Mouse (Mus musculus) regulatory T cell (primary cell): ENCODE measurements around the gene Ccdc84.
"Not testable (repeated sequence)": the region's sequence is repeated elsewhere in the genome, so short reads cannot be mapped to it uniquely, and the experiment has no call there.

Source experiments
- in situ Hi-C: fragments of 300-600 bp; cut with MboI, MseI; formaldehyde crosslinking; loops from one replicate; pipeline ENCODE4 v1.15.1; 2025; ENCODE audit warnings: high pct_unique_total_duplicates

The Ccdc84 gene

DNA sequence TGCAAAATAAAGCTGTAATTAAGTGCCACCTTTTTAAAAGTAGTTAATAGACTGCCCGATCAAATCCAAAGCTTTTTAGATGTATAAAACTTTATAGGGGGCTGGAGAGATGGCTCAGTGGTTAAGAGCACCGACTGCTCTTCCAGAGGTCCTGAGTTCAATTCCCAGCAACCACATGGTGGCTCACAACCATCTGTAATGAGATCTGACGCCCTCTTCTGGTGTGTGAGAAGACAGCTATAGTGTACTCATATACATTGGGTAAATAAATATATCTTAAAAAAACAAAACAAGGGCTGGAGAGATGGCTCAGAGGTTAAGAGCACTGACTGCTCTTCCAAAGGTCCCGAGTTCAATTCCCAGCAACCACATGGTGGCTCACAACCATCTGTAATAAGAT lies 56.4 kb downstream of the Ccdc84 start:
- in situ Hi-C loops: not testable (repeated sequence)

DNA sequence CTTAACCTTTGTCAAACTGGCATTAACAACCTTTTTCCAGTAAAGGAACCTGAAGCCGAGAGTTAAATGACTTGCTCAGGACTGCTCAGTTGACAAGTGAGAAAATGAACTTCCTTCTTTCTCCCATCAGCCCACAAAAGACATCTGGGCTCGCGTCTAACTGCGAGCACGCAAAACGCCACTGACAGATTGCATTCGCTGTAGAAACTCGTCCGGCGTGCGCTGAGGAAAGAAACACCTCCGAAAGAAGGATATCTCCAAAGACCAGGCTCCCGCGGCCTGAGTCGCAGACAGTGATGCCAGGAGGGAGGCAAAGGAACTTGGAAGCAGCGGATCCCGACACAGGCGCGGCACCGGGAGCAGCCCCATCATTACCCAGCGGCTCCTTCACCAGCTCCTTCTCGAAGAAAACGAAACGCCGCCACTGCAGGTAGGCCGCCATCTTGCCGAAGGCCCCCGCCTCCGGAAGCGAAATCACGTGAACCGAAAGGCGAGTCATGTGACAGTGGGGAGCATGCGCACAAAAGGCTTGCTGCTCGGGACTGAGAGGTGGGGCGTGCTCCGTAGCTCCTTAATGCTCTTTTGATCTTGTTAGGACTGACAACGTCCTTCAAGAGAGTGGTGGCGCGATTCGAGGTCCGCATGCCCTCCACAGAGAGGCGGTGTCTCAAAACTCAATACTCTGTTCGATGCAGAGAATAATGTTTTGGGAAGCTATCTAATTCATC lies 57.0 kb downstream of the Ccdc84 start, which contains the start of gene Vps11:
Vps11 (minus strand) TSS at position 481 of the 728 bp plus-strand sequence.
- in situ Hi-C loops: no loop called here
